Mouse (Mus musculus) testis, postnatal 14 days (tissue): ENCODE measurements around the gene Ppfia3.
"Not testable (repeated sequence)": the region's sequence is repeated elsewhere in the genome, so short reads cannot be mapped to it uniquely, and the experiment has no call there.

Source experiments
- DNase-seq: peaks from one replicate; pipeline ENCODE4 v3.0.0; 2021; ENCODE audit warnings: low spot score

Gene Ppfia3

GRCm38 (mm10) chr7:45386077-45386476 lies 19.3 kb upstream of the Ppfia3 start:
- no peak for DNase-seq

- DNase-seq, result no peak
These were observed 9.2 kb upstream of the Ppfia3 start for GRCm38 (mm10) chr7:45376057-45376456.

- DNase-seq, result no peak
These were observed 7.8 kb upstream of the Ppfia3 start for GRCm38 (mm10) chr7:45374620-45375019.

GRCm38 (mm10) chr7:45372371-45372770 lies 5.6 kb upstream of the Ppfia3 start:
- DNase-seq, result no peak

- peak; percentile 89 for DNase-seq
These were observed 3.9 kb upstream of the Ppfia3 start, which contains the start of gene Lin7b for GRCm38 (mm10) chr7:45370475-45371311. Gene Lin7b, minus strand, starts transcription at chr7:45370583.

DNA sequence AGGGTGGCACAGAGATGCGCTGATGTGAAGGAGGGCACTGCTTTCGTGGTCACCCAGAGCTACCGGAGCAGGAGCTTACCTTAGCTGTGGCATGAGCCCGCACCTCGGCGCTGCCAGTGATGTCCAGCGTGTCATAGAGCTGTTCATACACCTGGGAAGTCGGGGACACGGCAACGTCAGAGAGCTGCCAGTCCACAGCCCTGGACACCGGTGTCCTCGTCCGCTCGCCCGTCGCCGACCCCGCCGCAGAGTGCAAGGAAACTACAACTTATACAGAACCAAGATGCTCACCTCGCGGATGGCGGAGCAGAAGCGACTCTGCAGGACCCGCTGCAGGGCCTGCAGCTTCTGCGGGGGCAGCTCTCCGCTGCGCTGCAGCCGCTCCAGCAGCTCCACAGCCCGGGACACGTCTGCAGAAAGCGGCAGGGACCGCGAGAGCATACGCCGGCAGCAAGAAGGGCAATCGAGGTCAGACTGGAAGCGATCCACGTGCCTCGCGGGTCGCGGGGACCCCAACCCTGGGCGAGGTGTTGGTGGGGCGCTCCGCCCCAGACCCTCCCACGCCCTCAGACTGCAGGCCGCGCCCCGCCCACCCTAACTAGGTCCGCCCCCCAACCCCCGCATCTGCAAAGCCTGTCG lies 3.1 kb upstream of the Ppfia3 start:
- peak; percentile 50 for DNase-seq

DNA sequence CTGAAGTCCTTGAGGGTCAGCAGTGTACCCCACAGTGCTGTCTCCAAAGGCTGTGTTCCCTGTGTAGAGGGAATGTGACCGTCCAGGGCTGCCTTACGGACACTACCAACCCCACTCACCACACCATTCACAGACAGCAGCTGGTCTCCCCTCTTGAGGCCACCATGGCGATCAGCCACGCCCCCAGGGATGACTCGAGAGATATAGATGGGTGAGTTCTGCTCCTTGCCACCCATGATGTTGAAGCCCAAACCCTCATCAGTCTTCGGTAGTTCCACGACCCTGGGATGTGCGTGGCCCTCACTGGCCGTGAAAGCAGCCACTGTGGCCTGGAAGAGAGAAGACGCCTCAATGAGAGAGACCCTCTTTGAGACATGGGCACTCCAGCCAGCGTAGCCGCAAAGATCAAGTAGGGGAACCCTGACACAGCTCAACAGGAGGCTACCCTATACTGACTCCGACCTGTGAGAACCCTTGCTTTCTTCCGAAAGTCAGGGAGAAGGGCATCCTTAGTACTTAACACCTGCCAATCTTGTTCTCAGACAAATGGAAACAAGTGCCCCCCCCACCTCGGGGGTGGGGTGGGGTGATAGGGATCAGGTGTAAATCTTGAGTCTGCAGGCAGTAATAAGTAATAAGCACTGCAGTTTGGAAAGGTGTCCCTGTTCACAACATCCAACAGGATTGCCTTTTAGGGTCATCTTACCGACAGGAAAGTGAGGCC lies 2.4 kb upstream of the Ppfia3 start:
- DNase-seq, result no peak

DNA sequence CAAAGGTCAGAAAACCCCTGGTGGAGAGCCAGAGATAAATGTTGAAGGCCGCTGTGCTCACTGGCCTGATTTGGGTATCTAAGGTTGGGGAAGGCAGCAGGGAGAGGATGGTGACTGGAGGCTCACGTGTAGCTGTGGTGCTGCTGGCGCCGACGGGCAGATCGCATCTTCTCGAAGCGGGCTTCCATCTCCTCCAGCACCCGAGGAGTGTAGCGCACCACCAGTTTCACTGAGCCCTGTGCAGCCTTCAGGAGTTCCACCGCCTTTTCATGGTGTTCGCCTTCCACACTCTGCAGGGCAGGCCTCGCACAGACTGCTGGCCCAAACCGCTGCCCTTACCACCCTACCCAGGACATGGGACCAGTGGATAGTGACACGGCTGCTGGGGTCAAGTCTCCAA lies 1.4 kb upstream of the Ppfia3 start:
- no peak for DNase-seq

DNA sequence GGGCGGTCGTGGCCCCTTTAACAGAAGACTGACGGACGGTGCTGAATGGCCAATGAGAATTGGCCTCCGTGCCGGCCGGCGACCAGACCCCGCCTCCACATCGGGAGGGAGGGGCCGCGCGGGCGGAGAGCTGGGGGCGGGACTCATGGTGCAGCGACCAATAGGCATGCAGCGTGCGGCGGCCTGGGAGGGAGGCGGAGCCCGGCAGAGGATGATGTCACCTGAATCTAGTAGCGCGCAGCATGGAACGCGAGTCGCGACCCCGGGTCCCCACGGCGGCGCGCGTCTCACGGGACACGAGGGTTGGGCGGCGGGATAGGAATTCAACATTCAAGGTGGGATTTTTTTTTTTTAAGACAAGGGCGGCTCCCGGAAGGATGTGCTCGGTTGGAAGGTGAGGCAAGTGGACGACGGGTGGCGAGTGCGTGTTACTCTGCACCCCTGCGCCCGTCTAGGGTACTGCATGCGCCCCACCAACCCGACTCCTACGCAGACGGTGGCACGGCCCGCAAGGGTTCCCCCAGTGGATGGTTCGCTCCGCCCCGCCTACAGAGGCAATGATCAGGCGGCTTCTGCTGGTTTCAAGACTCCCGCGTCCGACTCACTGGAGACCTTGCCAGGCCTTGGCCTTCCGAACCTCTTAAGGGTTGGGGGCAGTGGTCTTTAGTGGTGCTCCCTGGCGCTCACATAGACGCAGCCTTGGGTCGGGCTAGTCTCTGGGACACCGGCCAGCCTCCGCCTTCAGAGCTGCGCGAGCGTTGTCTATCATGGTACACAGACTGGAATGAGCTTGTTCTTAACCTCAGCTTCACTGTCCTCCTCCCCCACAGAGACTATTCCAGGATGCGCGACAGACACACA lies 431 bp upstream of the Ppfia3 start:
- peak; percentile 94 for DNase-seq

- no peak for DNase-seq
These were observed 822 bp downstream of the Ppfia3 start for GRCm38 (mm10) chr7:45365742-45366651.

DNA sequence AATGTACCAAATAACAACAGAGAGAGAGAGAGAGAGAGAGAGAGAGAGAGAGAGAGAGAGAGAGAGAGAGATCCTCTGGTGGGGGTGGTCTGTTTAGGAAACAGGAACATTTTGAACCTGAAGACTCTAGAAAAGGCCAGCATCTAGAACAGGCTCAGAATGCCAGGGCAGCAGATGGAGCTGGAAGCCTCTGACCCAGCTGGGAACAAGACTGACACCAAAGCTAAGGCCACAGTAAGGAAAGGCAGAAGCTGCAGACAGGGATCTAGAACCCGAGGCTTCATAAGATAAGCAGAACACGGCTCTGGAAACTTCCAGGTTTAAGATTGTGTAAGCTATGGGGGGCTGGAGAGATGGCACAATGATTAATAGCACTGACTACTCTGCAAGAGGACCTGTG lies 2.8 kb downstream of the Ppfia3 start:
- DNase-seq, result no peak

- peak; percentile 60 for DNase-seq
These were observed 4.0 kb downstream of the Ppfia3 start for GRCm38 (mm10) chr7:45362801-45363200.

DNA sequence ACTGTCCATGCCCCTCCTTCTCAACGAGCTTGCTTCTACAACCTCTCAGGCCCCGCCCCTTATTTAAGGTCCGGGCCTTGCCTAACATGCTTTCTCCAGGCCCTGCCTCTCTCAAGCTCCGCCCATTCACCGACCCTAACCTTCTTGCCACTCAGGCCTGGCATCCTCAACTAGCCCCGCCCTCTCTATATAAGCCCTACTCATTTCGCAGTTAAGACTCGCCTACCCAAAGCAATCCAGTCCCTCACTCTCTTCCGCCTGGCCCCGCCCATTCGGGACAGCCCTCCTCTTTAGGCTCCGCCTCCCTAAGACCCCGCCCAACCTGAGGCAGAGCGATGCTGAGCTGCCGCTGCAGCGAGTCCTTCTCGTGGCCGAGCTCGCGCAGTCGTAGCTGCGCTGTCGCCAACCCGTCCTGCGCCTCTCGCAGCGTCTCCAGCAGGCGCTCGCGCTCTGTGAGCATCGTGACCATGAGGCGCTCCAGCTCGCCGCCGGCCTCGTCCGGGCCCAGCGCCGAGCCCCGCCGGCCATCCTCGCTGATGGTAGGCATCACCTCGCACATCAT lies 5.5 kb downstream of the Ppfia3 start:
- peak; percentile 90 for DNase-seq

DNA sequence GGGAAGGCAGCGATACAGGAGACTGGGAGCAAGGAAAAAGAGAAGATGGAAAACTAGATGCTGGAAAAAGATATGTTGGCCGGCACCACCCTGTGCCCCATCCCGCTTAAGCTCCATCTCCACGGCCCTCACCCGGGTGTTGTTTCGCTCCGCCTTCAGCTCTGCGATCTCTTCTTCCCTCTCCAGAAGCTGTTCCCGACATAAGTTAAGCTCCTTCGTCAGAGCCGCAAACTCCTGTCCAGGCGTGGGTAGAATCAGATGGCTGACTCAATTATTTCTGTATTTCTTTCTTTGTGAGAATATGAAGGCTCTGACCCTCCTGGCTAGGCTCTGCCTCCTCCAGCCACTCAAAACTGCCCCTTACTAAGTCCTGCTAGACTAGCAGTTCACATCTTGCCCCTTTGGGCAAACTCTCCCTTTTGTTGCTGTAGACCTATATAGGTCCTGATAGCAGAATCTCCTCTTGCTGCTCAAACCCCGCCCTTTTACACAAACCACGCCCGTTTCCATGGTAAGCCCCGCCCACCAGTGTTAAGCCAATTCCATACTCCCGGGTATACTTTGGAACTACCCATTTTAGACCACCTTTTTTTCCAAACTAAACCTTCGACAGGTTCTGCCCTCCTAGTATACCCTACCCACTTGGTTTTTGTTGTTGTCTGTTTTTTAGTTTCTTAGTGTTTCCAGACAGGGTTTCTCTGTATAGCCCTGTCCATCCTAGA lies 6.3 kb downstream of the Ppfia3 start:
- DNase-seq, result no peak

DNA sequence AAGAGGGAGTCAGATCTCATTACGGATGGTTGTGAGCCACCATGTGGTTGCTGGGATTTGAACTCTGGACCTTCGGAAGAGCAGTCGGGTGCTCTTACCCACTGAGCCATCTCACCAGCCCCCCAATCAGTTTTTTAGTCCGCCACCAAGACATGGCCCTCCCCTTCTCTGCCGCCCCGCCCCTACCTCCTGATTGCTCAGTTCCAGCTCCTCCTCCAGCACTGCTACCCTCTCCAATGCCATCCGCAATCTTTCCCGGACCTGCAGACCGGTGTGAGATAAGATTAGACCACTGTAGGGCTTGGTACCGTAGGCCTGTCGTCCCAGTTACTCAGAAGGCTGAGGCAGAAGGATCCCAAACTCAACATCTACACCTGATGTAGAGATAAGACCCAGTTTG lies 7.7 kb downstream of the Ppfia3 start:
- DNase-seq, result not testable (repeated sequence)

- DNase-seq, result no peak
These were observed 10.7 kb downstream of the Ppfia3 start for GRCm38 (mm10) chr7:45356087-45356486.

- no peak for DNase-seq
These were observed 11.3 kb downstream of the Ppfia3 start for GRCm38 (mm10) chr7:45355318-45356020.

GRCm38 (mm10) chr7:45353041-45353440 lies 13.8 kb downstream of the Ppfia3 start:
- DNase-seq, result no peak

DNA sequence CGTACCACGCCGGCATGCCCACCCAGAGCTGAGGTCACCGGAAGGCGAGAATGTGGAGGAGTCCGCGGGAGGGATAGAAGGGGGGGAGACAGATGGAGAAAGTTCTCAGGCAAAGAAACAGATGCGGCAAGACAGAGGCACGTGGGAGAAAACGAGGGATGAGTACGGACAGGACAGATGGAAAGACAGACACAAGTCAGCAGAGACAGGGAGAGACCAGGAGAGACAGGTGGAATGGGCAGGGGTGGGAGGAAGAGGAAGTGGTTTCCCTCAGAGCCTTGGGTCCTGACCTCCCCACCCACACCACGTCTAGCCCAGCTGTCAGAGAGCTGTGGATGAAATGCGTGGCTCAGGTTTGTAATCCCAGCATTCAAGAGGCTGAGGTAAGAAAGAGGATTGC lies 19.9 kb downstream of the Ppfia3 start:
- no peak for DNase-seq
